Mouse (Mus musculus) heart, embryonic 16.5 days (tissue): ENCODE results near the gene Clstn1. TPM values are rescaled to one million over a fixed set of nuclear protein-coding genes. Genes with fewer than 3 reads are reported as not detected.

Experiments used
- ATAC-seq: fragments of 200-750 bp; cut with Nextera tagmentation; replicated peaks from 2 replicates; pipeline ENCODE4 v1.8.0; 2017; ENCODE audit warnings: moderate number of reproducible peaks; ENCODE audit not compliant: insufficient read depth, low FRiP score; ENCODE audit errors: extremely low read depth
- H3K27ac ChIP-seq: fragments of 300-500 bp; sonication (generic); 2 replicates; pipeline ENCODE4 v1.5.1; 2014; ENCODE audit warnings: mild to moderate bottlenecking, low read length, control low read depth, moderate library complexity
- H3K27me3 ChIP-seq: fragments of 300-500 bp; sonication (generic); 2 replicates; pipeline ENCODE4 v1.6.1; 2014; ENCODE audit warnings: low read length, mixed read lengths; ENCODE audit not compliant: control insufficient read depth, insufficient read depth
- H3K36me3 ChIP-seq: fragments of 300-500 bp; sonication (generic); 2 replicates; pipeline ENCODE4 v1.6.1; 2014; ENCODE audit not compliant: control insufficient read depth, insufficient read depth
- H3K4me1 ChIP-seq: fragments of 300-500 bp; sonication (generic); 2 replicates; pipeline ENCODE4 v1.6.1; 2014; ENCODE audit warnings: low read length, mixed read lengths; ENCODE audit not compliant: control insufficient read depth, insufficient read depth
- H3K4me2 ChIP-seq: fragments of 300-500 bp; sonication (generic); 2 replicates; pipeline ENCODE4 v1.6.1; 2014; ENCODE audit warnings: low read depth, mild to moderate bottlenecking, control low read depth, low read length
- H3K4me3 ChIP-seq: fragments of 300-500 bp; sonication (generic); 2 replicates; pipeline ENCODE4 v1.5.1; 2014; ENCODE audit warnings: mild to moderate bottlenecking, control low read depth, low read length
- H3K9ac ChIP-seq: fragments of 300-500 bp; sonication (generic); 2 replicates; pipeline ENCODE4 v1.6.1; 2014; ENCODE audit warnings: low read length, control low read depth
- H3K9me3 ChIP-seq: fragments of 300-500 bp; sonication (generic); replicated peaks from 2 replicates; pipeline ENCODE4 v1.6.1; 2016; ENCODE audit warnings: low read length; ENCODE audit not compliant: control insufficient read depth
- WGBS: fragments of 180-500 bp; shearing (Covaris S2); extraction: QIAGEN DNeasy Blood & Tissue Kit; methylation state at CpG from one replicate; pipeline ENCODE4 v1.1.7; 2014; 5-methylcytosine and 5-hydroxymethylcytosine counted together
- polyA plus RNA-seq: library from polyadenylated mRNA; unstranded; fragments of >200 nt; fragmentation: Nextera tagmentation; extraction: Ambion mirVana; gene quantifications from 2 replicates; pipeline ENCODE4 v1.2.1, GENCODE M21; 2015

Clstn1 gene
- polyA plus RNA-seq, 1 experiment from 2014 or later = 6.7 TPM

DNA sequence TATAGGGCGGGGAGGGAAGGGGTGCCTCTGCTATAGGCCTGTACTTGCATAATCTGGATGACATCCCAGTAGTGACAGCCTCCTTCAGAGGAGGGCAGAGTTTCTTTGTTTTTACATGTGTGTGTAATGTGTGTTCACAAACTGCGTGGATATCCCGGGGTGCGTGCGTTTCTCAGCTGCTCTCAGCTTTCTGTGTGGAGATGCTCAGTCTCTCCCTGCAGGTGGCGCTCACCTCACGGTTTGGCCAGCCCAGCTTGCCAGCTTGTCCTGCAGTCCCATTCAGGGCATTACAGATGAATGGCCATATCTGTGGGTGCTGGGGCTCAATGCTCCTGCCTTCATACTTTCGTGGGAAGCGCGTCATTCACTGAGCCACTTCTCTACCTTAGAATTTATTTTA is 42.1 kb downstream of the Clstn1 start:
- no peak overlapping the region for H3K9ac ChIP-seq
- no peak overlapping the region for H3K4me2 ChIP-seq
- no peak for ATAC-seq
- no peaks in the 10 kb centered on the region for H3K9me3 ChIP-seq
- H3K36me3 ChIP-seq = no peaks in the 10 kb centered on the region
- no peak overlapping the region for H3K27ac ChIP-seq
- no peak overlapping the region for H3K4me3 ChIP-seq
- H3K27me3 ChIP-seq = no peaks in the 10 kb centered on the region
- 71% methylated on average over 10 of the region's 10 CpGs for WGBS
- no peaks in the 10 kb centered on the region for H3K4me1 ChIP-seq

DNA sequence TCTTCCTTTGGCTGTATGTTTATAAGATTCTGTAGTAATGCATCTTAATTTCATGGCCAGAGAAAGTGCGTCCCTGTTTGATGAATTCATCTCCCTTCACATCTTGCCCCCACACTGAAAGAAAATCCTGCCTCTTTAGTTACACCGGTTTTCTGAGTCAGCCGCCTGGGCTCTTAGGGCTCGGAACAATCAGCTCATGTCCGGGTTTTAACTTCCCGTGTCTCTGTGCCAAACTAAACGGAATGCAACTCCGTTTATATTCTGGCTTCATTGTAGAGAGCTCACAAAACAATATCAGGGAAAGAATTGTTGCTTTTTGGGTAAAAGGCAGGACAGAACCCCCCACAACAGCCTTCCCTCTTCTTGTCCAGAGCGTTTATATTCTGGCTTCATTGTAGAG is 42.5 kb downstream of the Clstn1 start:
- Histone ChIP-seq H3K27ac (no peak overlapping the region), H3K4me2 (no peak overlapping the region), H3K9me3 (no peaks in the 10 kb centered on the region), H3K4me3 (no peak overlapping the region), H3K9ac (no peak overlapping the region), H3K4me1 (no peaks in the 10 kb centered on the region), H3K36me3 (no peaks in the 10 kb centered on the region), H3K27me3 (no peaks in the 10 kb centered on the region)
- WGBS = 63% methylated on average over 9 of the region's 9 CpGs
- no peak; the same call in 1 of the 2 replicates for ATAC-seq

DNA sequence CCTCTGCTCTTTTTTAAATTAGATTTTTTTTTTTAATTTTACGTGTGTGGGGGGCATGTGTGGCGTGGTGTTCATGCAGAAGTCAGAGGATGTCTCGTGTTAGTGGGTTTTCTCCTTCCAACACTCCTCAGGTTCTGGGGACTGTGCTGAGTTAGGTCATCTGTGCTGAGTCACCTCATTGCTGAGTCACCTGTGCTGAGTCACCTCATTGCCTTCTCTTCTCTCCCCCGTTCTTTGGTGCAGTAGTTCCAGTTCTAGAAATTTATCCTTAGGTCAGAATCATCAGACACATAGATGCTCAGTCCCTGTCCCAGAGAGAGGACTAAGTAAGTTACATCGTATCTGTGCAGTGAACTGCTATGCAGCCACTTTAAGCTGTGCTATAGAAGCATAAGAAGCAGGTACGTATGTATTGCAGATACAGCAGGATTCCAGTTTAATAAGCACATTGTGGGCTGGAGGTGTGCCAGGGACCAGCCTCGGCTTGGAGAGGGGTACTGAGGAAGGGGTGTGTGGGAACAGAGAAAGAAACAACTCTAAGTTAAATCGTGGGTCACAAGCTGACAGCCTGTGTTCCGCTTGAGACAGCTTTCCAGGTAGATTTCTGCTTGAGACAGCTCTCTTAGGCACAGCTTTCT is 46.5 kb downstream of the Clstn1 start:
- WGBS = 86% methylated on average over 9 of the region's 9 CpGs
- Histone ChIP-seq H3K9ac (no peak overlapping the region), H3K27me3 (no peaks in the 10 kb centered on the region), H3K9me3 (no peaks in the 10 kb centered on the region), H3K4me1 (no peaks in the 10 kb centered on the region), H3K4me3 (no peak overlapping the region), H3K27ac (no peak overlapping the region), H3K36me3 (peaks cover 13% of the 10 kb centered on the region), H3K4me2 (no peak overlapping the region)
- ATAC-seq = no peak

DNA sequence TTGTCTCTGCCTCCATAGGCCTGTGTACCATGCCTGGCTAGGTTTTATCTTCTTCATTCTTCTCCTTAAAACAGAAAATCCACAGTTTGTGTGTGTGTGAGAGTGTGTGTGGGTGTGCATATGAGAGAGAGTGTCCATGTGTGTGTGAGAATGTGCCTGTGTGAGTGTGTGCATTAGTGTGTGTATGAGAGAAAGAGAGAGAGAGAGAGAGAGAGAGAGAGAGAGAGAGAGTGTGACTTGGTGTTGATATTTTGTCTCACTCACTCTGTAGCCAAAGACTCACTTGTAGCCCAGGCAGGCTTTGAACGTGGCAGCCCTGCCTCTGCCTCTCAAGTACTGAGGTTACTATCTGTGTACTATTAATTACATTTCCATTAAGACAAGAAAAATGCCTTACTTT is 47.9 kb downstream of the Clstn1 start:
- H3K27me3 ChIP-seq = no peaks in the 10 kb centered on the region
- H3K4me3 ChIP-seq = no peak overlapping the region
- WGBS = 68% methylated on average over 1 of the region's 1 CpGs
- H3K9ac ChIP-seq = no peak overlapping the region
- peaks cover 14% of the 10 kb centered on the region for H3K36me3 ChIP-seq
- H3K4me1 ChIP-seq = no peaks in the 10 kb centered on the region
- no peak overlapping the region for H3K4me2 ChIP-seq
- H3K27ac ChIP-seq = no peak overlapping the region
- H3K9me3 ChIP-seq = no peaks in the 10 kb centered on the region
- ATAC-seq = no peak

DNA sequence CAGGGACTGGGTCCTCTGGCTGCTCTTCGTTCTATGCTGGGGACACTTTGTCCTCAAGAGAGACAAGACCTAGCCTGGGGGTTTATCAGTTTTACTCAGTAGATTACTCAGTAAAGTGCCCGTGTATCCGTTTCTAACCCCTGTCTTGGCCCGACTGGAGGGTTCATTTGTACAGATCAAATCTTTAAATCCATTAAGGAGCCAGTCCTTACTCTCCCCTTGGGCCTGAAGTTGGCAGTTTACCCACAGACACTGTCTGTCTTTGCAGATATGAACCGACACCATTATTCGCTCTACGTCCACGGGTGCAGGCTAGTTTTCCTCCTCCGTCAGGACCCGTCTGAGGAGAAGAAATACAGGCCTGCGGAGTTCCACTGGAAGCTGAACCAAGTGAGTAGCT is 48.7 kb downstream of the Clstn1 start:
- WGBS = 86% methylated on average over 11 of the region's 11 CpGs
- peaks cover 20% of the 10 kb centered on the region for H3K36me3 ChIP-seq
- no peaks in the 10 kb centered on the region for H3K27me3 ChIP-seq
- no peak overlapping the region for H3K9ac ChIP-seq
- no peak overlapping the region for H3K27ac ChIP-seq
- no peak for ATAC-seq
- H3K4me3 ChIP-seq = no peak overlapping the region
- no peaks in the 10 kb centered on the region for H3K9me3 ChIP-seq
- H3K4me1 ChIP-seq = no peaks in the 10 kb centered on the region
- H3K4me2 ChIP-seq = no peak overlapping the region

DNA sequence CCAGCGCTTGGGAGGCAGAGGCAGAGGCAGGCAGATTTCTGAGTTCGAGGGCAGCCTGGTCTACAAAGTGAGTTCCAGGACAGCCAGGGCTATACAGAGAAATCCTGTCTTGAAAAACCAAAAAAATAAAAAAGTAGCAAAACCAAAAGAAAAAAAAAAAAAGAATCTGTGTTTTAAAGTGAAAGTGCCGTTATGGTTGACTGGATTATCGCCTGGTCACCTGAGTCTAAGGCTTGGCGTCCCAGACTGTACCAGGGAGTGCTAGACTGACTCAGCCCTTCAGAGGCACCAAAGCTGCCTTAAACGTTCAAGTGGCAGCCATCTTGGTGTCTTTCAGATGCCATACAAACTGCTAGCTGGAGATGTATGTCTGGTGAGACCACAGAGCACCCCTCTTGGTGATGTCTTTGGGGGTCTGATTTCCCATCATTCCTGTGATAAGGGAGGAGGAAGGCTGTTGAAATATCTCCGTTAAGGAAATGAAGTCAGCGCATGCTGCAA is 49.7 kb downstream of the Clstn1 start:
- H3K27ac ChIP-seq = no peak overlapping the region

DNA sequence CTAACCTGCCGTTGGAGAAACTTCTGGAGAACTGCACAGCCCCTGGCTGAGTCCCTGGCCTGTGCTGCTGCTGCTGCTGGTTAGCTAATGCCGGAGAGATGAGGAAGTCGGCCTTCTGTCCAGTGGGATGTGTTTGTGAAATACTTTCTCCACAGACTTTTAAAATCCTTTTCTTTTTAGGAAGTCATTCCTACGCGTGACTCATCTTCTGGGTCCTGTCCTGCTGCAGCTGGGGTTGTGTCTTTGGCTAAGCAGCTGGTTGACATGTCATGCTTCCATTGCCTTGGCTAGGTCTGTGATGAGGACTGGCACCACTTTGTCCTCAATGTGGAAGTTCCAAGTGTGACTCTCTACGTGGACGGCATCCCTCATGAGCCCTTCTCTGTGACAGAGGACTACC is 51.7 kb downstream of the Clstn1 start:
- peaks cover 22% of the 10 kb centered on the region for H3K36me3 ChIP-seq

More for the DNA sequence above, 49.7 kb downstream of the Clstn1 start:
- no peaks in the 10 kb centered on the region for H3K9me3 ChIP-seq
- no peak for ATAC-seq
- H3K9ac ChIP-seq = no peak overlapping the region
- H3K4me3 ChIP-seq = no peak overlapping the region
- WGBS = 85% methylated on average over 8 of the region's 8 CpGs
- no peaks in the 10 kb centered on the region for H3K27me3 ChIP-seq
- H3K4me2 ChIP-seq = no peak overlapping the region
- H3K4me1 ChIP-seq = no peaks in the 10 kb centered on the region
- H3K36me3 ChIP-seq = peaks cover 21% of the 10 kb centered on the region

DNA sequence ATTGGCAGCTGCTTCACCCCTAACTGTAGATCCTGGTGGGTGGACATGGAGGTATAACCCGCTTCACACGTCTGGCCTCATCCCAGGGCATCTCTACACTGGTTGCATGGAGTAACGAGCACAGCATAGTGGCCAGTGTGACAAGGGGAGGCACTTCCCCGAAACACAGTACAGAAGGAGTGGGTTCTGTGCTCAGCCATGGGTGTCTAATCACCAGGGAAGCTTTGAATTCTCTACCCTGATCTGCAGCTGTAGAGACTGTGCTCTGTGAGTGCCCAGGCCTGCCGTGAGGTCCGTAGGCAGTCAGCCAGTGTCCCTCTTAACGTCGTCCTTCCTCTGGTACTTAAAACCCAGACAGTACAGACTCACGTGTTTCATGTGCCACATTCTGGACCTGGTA is 54.6 kb downstream of the Clstn1 start:
- Histone ChIP-seq H3K27me3 (no peaks in the 10 kb centered on the region), H3K4me2 (no peak overlapping the region), H3K4me3 (no peak overlapping the region), H3K9ac (no peak overlapping the region), H3K4me1 (no peaks in the 10 kb centered on the region), H3K9me3 (no peaks in the 10 kb centered on the region), H3K27ac (no peak overlapping the region), H3K36me3 (peaks cover 20% of the 10 kb centered on the region)
- 75% methylated on average over 9 of the region's 9 CpGs for WGBS
- ATAC-seq = no peak

More for the DNA sequence above, 51.7 kb downstream of the Clstn1 start:
- H3K4me1 ChIP-seq = no peaks in the 10 kb centered on the region
- H3K9ac ChIP-seq = no peak overlapping the region
- H3K9me3 ChIP-seq = no peaks in the 10 kb centered on the region
- 85% methylated on average over 7 of the region's 7 CpGs for WGBS
- no peak for ATAC-seq
- no peak overlapping the region for H3K4me2 ChIP-seq
- no peak overlapping the region for H3K4me3 ChIP-seq
- no peak overlapping the region for H3K27ac ChIP-seq
- no peaks in the 10 kb centered on the region for H3K27me3 ChIP-seq

DNA sequence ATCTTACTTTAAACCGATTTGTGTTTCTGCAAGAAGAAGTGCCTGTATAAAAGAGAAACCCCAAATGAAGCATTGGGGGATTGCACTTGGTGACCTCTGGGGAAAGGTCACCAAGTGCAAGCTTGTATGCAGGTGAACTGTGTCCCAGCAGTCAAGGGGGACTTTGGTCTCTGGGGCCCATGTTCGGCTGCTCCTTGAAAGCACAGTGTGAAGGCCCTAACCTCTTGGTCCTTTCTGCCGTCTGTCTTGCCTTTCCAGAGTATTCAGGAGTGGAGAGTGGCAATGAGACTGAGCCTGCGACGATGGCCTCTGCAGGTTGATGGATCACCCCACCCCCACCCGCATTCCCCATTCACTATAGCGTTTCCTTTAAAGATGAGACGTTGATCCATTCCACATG is 55.1 kb downstream of the Clstn1 start:
- no peak for ATAC-seq
- peaks cover 20% of the 10 kb centered on the region for H3K36me3 ChIP-seq

More for the DNA sequence above, 55.1 kb downstream of the Clstn1 start:
- no peak overlapping the region for H3K9ac ChIP-seq
- H3K9me3 ChIP-seq = no peaks in the 10 kb centered on the region
- H3K4me1 ChIP-seq = no peaks in the 10 kb centered on the region
- H3K4me2 ChIP-seq = no peak overlapping the region
- 69% methylated on average over 8 of the region's 8 CpGs for WGBS
- H3K27me3 ChIP-seq = no peaks in the 10 kb centered on the region
- no peak overlapping the region for H3K27ac ChIP-seq
- no peak overlapping the region for H3K4me3 ChIP-seq
